In the genomic region with DNA sequence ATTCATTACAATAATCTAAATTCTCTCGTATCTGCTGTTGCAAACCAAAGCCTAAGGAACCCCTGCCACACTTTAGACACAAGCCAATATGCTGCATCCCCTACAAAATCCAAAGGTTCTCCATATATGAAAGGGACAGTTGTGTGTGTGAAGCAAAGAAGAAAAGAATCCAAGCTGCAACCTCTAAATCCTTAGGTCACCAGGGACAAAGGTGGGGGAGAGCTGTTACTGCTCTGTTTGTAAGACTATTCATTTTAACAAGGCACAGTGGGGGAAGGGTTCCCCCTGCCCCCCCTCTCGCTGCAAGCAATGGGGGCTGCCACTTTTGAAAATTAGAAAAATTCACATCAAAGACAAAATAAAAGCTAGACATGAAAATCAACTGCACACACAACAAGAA, we compare ENCODE assay signal across 13 mouse cellular contexts.
DNase-seq lines count a peak whose midpoint lies in the region; ATAC-seq and TF ChIP-seq lines count a peak whose summit lies in the region.
"Had no signal": no experiment of that assay in that cellular context is flagged by ENCODE, and none has a peak within 500 bp of the region (broad histone marks: within the 10 kb centered on the region; RNA-seq: fewer than 3 reads in every experiment).

No protein-coding gene starts in this region.

- no peak for DNase-seq in forebrain, embryonic 10.5 days (ENCODE audit: extremely low spot score, low spot score)
- no peak for DNase-seq in hindbrain, postnatal 0 days (ENCODE audit: low spot score)
- no peak for DNase-seq in adrenal gland, postnatal 4 days (ENCODE audit: low spot score in 2 of 2)
- no peak for DNase-seq in adrenal gland, postnatal 10 days
- DNase-seq in heart, postnatal 25 days (ENCODE audit: low spot score), result no peak
- DNase-seq: cerebellum, adult 8-10 months; heart, adult 18-20 months; thymus, adult 2 months had no signal

- TF ChIP-seq CTCF in hindbrain, postnatal 0 days (IDR thresholded peaks at IDR 0.05; ENCODE audit: low read depth), result no peak

- peak overlapping the region; percentile 16; the same call in 1 of the 2 replicates for H3K4me3 ChIP-seq in forebrain, embryonic 10.5 days
- no peak overlapping the region for H3K4me3 ChIP-seq in forebrain, embryonic 16.5 days (replicated peaks; ENCODE audit: low read length)
- no peak overlapping the region for H3K4me3 ChIP-seq in hindbrain, postnatal 0 days (ENCODE audit: low read length)
- H3K4me3 ChIP-seq in neural tube, embryonic 12.5 days, result no peak overlapping the region
- H3K4me3 ChIP-seq: heart, embryonic 15.5 days; limb, embryonic 12.5 days had no signal

- H3K9ac ChIP-seq in forebrain, embryonic 16.5 days (replicated peaks; ENCODE audit: low read depth, low read length), result peak overlapping the region; percentile 47; the same call in 1 of the 2 replicates
- H3K9ac ChIP-seq in hindbrain, postnatal 0 days (replicated peaks; ENCODE audit: low read length), result no peak overlapping the region
- no peak overlapping the region for H3K9ac ChIP-seq in neural tube, embryonic 12.5 days
- H3K9ac ChIP-seq: heart, embryonic 15.5 days; limb, embryonic 12.5 days had no signal

- H3K9me3 ChIP-seq in forebrain, embryonic 10.5 days, result no peaks in the 10 kb centered on the region
- H3K9me3 ChIP-seq in forebrain, embryonic 16.5 days (ENCODE audit: control insufficient read depth, low read length), result no peaks in the 10 kb centered on the region
- no peaks in the 10 kb centered on the region for H3K9me3 ChIP-seq in hindbrain, postnatal 0 days (ENCODE audit: low read length)
- no peaks in the 10 kb centered on the region for H3K9me3 ChIP-seq in neural tube, embryonic 12.5 days
- H3K9me3 ChIP-seq: heart, embryonic 15.5 days; limb, embryonic 12.5 days had no signal

- H3K36me3 ChIP-seq in forebrain, embryonic 10.5 days (replicated peaks), result no peaks in the 10 kb centered on the region
- no peaks in the 10 kb centered on the region for H3K36me3 ChIP-seq in forebrain, embryonic 16.5 days (ENCODE audit: control insufficient read depth, insufficient read depth)
- no peaks in the 10 kb centered on the region for H3K36me3 ChIP-seq in hindbrain, postnatal 0 days (ENCODE audit: insufficient read depth, low read length)
- H3K36me3 ChIP-seq in neural tube, embryonic 12.5 days, result no peaks in the 10 kb centered on the region
- H3K36me3 ChIP-seq: heart, embryonic 15.5 days; limb, embryonic 12.5 days had no signal

- H3K27me3 ChIP-seq in forebrain, embryonic 10.5 days (ENCODE audit: poor library complexity, severe bottlenecking), result no peaks in the 10 kb centered on the region
- no peaks in the 10 kb centered on the region for H3K27me3 ChIP-seq in forebrain, embryonic 16.5 days (replicated peaks; ENCODE audit: control insufficient read depth, insufficient read depth, low read length)
- no peaks in the 10 kb centered on the region for H3K27me3 ChIP-seq in hindbrain, postnatal 0 days (ENCODE audit: insufficient read depth, low read length)
- H3K27me3 ChIP-seq in neural tube, embryonic 12.5 days (replicated peaks), result no peaks in the 10 kb centered on the region
- H3K27me3 ChIP-seq: heart, embryonic 15.5 days; limb, embryonic 12.5 days had no signal

- WGBS in forebrain, embryonic 10.5 days, result 32% methylated on average over 2 of the region's 2 CpGs
- WGBS in forebrain, embryonic 16.5 days, result 7% methylated on average over 2 of the region's 2 CpGs
- 36% methylated on average over 2 of the region's 2 CpGs for WGBS in hindbrain, postnatal 0 days
- 38% methylated on average over 2 of the region's 2 CpGs for WGBS in neural tube, embryonic 12.5 days

- peak overlapping the region; percentile 87 for H3K27ac ChIP-seq in forebrain, embryonic 10.5 days
- H3K27ac ChIP-seq in forebrain, embryonic 16.5 days (ENCODE audit: low read length), result peak overlapping the region; percentile 81
- peak overlapping the region; percentile 51; the same call in 1 of the 2 replicates for H3K27ac ChIP-seq in hindbrain, postnatal 0 days
- no peak overlapping the region for H3K27ac ChIP-seq in neural tube, embryonic 12.5 days
- H3K27ac ChIP-seq: heart, embryonic 15.5 days; limb, embryonic 12.5 days had no signal

- ATAC-seq in forebrain, embryonic 16.5 days, result no peak
- ATAC-seq in hindbrain, postnatal 0 days, result no peak
- ATAC-seq in neural tube, embryonic 12.5 days (ENCODE audit: low FRiP score, low read depth), result no peak
- ATAC-seq: inflammation-experienced regulatory T-cells, adult 6 months had no signal

- H3K4me1 ChIP-seq in forebrain, embryonic 10.5 days, result peaks cover 63% of the 10 kb centered on the region
- peaks cover 54% of the 10 kb centered on the region for H3K4me1 ChIP-seq in forebrain, embryonic 16.5 days (replicated peaks; ENCODE audit: control insufficient read depth, insufficient read depth, low read length)
- peaks cover 25% of the 10 kb centered on the region for H3K4me1 ChIP-seq in hindbrain, postnatal 0 days (ENCODE audit: insufficient read depth, low read length)
- H3K4me1 ChIP-seq in neural tube, embryonic 12.5 days, result peaks cover 54% of the 10 kb centered on the region

- intact Hi-C loops in heart, postnatal 25 days (cut with DNase I), result loop anchor here (5.0 kb wide), 1 partner anchor 160 kb away; no protein-coding TSS in a partner anchor

- H3K4me2 ChIP-seq in forebrain, embryonic 16.5 days (ENCODE audit: low read length), result peak overlapping the region; percentile 43
- H3K4me2 ChIP-seq in hindbrain, postnatal 0 days (ENCODE audit: low read depth, low read length), result no peak overlapping the region
- H3K4me2 ChIP-seq in neural tube, embryonic 12.5 days (replicated peaks), result 0 out of 2 replicates have a peak overlapping the region, but pooled peaks have one; percentile 23
- H3K4me2 ChIP-seq: heart, embryonic 15.5 days; limb, embryonic 12.5 days had no signal
